In genomic region chrX:52743781-52744180, GRCm38 (mm10) we compare ENCODE assay signal across 8 mouse cellular contexts. TPM values are rescaled to one million over a fixed set of nuclear protein-coding genes. Genes with fewer than 3 reads are reported as not detected.
DNase-seq lines count a peak whose midpoint lies in the region; ATAC-seq and TF ChIP-seq lines count a peak whose summit lies in the region.

No protein-coding gene starts in this region.

- WGBS in kidney, postnatal 0 days: 22% methylated on average over 15 of the region's 15 CpGs
- WGBS in intestine, postnatal 0 days: 19% methylated on average over 15 of the region's 15 CpGs

- peak overlapping the region; percentile 76 for H3K4me2 ChIP-seq in kidney, postnatal 0 days (ENCODE audit: low read length)
- peak overlapping the region; percentile 78 for H3K4me2 ChIP-seq in intestine, postnatal 0 days (replicated peaks; ENCODE audit: low read depth)

- no peak for ATAC-seq in kidney, postnatal 0 days (replicated peaks; ENCODE audit: low FRiP score, low read depth)
- no peak for ATAC-seq in intestine, postnatal 0 days

- H3K4me3 ChIP-seq in kidney, postnatal 0 days (replicated peaks; ENCODE audit: low read depth, low read length): peak overlapping the region; percentile 34
- H3K4me3 ChIP-seq in intestine, postnatal 0 days (ENCODE audit: low read depth, low read length): peak overlapping the region; percentile 42

- H3K4me1 ChIP-seq in kidney, postnatal 0 days (replicated peaks; ENCODE audit: insufficient read depth, low read length): no peaks in the 10 kb centered on the region
- H3K4me1 ChIP-seq in intestine, postnatal 0 days (replicated peaks; ENCODE audit: control insufficient read depth, insufficient read depth, low read length): no peaks in the 10 kb centered on the region

- no peak for TF ChIP-seq CTCF in kidney, postnatal 0 days (IDR thresholded peaks at IDR 0.05; ENCODE audit: low read depth)
- TF ChIP-seq CTCF in intestine, postnatal 0 days (IDR thresholded peaks at IDR 0.05; ENCODE audit: low read depth): no peak

- H3K9me3 ChIP-seq in kidney, postnatal 0 days (replicated peaks; ENCODE audit: low read length): no peaks in the 10 kb centered on the region
- no peaks in the 10 kb centered on the region for H3K9me3 ChIP-seq in intestine, postnatal 0 days (ENCODE audit: control insufficient read depth)

- no peaks in the 10 kb centered on the region for H3K36me3 ChIP-seq in kidney, postnatal 0 days (ENCODE audit: insufficient read depth, low read length)
- no peaks in the 10 kb centered on the region for H3K36me3 ChIP-seq in intestine, postnatal 0 days (ENCODE audit: control insufficient read depth, insufficient read depth)

- H3K27ac ChIP-seq in kidney, postnatal 0 days: no peak overlapping the region
- no peak overlapping the region for H3K27ac ChIP-seq in intestine, postnatal 0 days (ENCODE audit: low read depth, low read length)

- no peak for DNase-seq in kidney, postnatal 0 days (ENCODE audit: low spot score)
- DNase-seq in kidney, postnatal 25 days: no peak
- DNase-seq in embryo, embryonic 9.5 days (ENCODE audit: extremely low spot score): peak; percentile 31
- DNase-seq in retina, postnatal 1 day: peak; percentile 18
- DNase-seq in spleen, postnatal 14 days (ENCODE audit: low spot score in 2 of 2): no peak
- DNase-seq in right cerebral cortex, postnatal 25 days: no peak
- DNase-seq in adrenal gland, adult 18-20 months (ENCODE audit: low spot score in 2 of 2): no peak

- peak overlapping the region; percentile 46; the same call in 1 of the 2 replicates for H3K9ac ChIP-seq in kidney, postnatal 0 days (ENCODE audit: low read depth, low read length)
- no peak overlapping the region for H3K9ac ChIP-seq in intestine, postnatal 0 days (ENCODE audit: low read depth, low read length)

- H3K27me3 ChIP-seq in kidney, postnatal 0 days (ENCODE audit: insufficient read depth, low read length): no peaks in the 10 kb centered on the region
- H3K27me3 ChIP-seq in intestine, postnatal 0 days (replicated peaks; ENCODE audit: control insufficient read depth, insufficient read depth, low read length): peaks cover 4% of the 10 kb centered on the region; the same call in 1 of the 2 replicates

RNA-seq across cellular contexts. Expression of gene Ccdc160, which starts 47.2 kb away (rescaled TPM):
- 11.4 and 12.4 TPM in 2 replicates for polyA plus RNA-seq in kidney, postnatal 0 days (2015; fragmentation: Nextera tagmentation; extraction: Ambion mirVana)
- polyA plus RNA-seq in intestine, postnatal 0 days (2015; fragmentation: Nextera tagmentation; extraction: Ambion mirVana): 5.2 and 6.2 TPM in 2 replicates
- 10 to 100 TPM; 21.2 to 28.9 TPM for total RNA-seq in adrenal gland, adult 18-20 months (2021)

Comparison
In these comparisons a context has a peak if more than half of its experiments do, and no peak if none do; other contexts are left out.
1. DNase-seq: peak in embryo, embryonic 9.5 days (single experiment) and retina, postnatal 1 day (single experiment); none in kidney, postnatal 0 days (single experiment), kidney, postnatal 25 days (0 of 2), spleen, postnatal 14 days (0 of 2), right cerebral cortex, postnatal 25 days (single experiment) and adrenal gland, adult 18-20 months (0 of 2).